Mouse (Mus musculus) lung, adult 10 weeks (tissue): Measurements from ENCODE around the gene Myh11. TPM values are rescaled to one million over a fixed set of nuclear protein-coding genes. Genes with fewer than 3 reads are reported as not detected.

ENCODE experiments used
- polyA plus RNA-seq: library from polyadenylated mRNA; stranded (reverse); fragments of 350-450 nt; fragmentation: Illumina TruSeq; extraction: RNeasy Lipid Tissue Mini Kit (QIAGEN cat#74804); gene quantifications from one replicate; pipeline ENCODE4 v1.2.3, GENCODE M21; 2014; ENCODE audit warnings: low read depth, low replicate concordance; ENCODE audit not compliant: insufficient read depth

Myh11 gene
- polyA plus RNA-seq, result 24.8 TPM

DNA sequence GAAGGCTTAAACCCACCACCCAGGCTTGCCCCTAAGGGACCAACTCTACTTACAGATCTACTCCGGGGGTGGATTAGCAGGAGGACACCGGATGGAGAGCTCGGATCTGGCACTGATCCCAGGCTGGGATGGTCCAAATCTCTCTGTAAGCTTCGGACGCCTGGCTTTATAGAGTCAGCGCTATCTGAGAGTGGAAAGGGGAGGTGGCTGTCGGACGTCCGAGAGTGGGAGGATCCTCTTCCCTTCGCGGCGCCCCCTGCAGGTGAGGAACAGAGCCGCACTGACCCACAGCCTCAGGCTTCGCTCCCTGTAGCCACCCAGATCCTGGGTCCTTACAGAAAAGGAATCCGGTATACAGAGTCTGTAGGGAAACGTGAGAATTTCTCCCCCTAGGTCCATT is at the start of gene Myh11:
Myh11 (minus strand) TSS at position 150 of the 400 bp plus-strand sequence.

DNA sequence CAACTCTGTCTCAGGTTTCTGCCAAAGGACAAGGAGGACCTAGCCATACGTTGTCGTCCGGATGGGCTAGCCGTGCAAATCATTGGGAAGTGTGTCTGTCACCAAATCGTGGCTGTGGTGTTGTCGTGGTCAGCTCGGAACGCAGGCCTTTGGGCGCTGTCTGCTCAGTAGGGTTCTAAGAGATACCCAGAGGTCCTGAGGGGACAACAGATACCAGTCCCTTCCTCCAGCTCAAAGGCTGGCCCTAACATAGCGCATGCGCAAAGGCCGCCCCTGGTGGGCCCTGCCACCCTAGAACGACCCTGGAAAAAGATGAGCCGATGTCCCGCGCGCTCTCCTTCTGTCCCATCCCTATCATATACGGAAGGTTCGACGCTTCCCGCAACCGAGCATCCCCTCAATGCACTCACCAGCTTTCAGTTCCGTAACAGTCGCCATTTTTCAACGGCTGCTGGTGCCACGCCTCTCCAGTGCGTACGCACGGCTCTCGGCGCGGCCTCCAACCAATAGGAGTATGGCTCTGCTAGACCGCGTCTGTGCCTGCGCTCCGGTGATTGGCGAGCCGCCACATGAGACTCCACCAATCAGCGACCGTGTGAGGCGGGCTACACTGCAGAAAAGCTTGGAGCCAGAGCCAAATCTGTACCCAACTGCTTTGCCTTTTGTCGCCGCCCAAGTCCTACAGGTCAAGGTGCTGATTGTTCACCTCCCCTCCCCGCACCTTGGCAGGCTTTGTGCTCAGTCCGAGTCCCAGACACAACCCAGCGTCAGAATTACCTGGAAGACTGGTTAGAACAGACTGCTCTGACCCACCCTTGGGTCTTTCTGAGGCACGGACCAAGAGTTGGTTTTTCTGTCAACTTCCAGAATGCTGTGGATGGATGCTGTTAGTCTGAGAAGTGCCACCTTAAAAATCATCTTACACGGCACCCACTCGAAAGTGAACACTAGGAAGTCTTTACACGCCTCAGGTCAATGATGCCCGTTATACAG is 26.0 kb upstream of the Myh11 start, which contains the start of gene Fopnl:
Fopnl (minus strand) TSS at position 522 of the 993 bp plus-strand sequence.

DNA sequence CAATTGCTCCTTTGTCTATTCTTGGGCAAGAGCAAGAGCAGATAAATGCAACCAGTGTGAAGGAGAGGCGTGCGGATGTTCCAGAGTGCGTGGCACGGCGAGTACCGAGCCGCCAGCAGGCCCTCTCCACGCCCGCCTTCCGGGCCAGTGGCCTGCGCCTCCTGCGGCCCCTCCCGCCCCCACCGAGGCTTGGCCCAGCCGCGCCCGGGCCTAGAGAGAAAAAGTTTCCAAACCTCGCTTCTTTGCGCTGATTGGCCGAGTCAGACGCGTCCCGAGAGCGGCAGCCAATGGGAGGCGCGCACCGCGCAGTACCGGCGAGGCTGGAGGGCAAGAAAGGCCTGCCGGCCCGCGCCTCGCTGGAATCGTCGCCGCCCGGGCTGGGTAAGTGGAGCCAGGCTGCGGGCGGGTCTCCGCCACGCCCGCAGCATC is 128.2 kb downstream of the Myh11 start, which contains the start of the genes Nde1 and Marf1:
Nde1 (plus strand) TSS at position 288 of the 429 bp plus-strand sequence.
Marf1 (minus strand) TSS at position 364 of the 429 bp plus-strand sequence.

Other genes with a start within 250 kb of the Myh11 start
- gene Nde1, start 128.1 kb downstream of the Myh11 start, polyA plus RNA-seq, result 27.3 TPM
- gene Marf1, start 128.0 kb downstream of the Myh11 start, polyA plus RNA-seq, result 13.2 TPM
- 52.2 TPM for gene Fopnl, start 26.0 kb upstream of the Myh11 start, polyA plus RNA-seq
- gene Abcc1, start 70.2 kb upstream of the Myh11 start, polyA plus RNA-seq, result 4.6 TPM